Mouse (Mus musculus) E14TG2a.4 (cell line): Measurements from ENCODE around the gene Xrcc1.

Experiments used
- CTCF ChIP-seq: conservative IDR thresholded peaks from 2 replicates; pipeline ENCODE4 v1.5.1; 2014; ENCODE audit warnings: low read length
- NANOG ChIP-seq: IDR thresholded peaks from 2 replicates; pipeline ENCODE4 v1.6.1; 2014; ENCODE audit warnings: borderline replicate concordance, low read length, mixed read lengths
- POU5F1 ChIP-seq: IDR thresholded peaks from 2 replicates; pipeline ENCODE4 v1.6.1; 2014; ENCODE audit warnings: low read length, borderline replicate concordance

GRCm38 (mm10) chr7:24512355-24512754 is 33.7 kb upstream of the Xrcc1 start, which contains the start of gene AC161166.1:
- TF ChIP-seq CTCF (no peak), POU5F1 (no peak), NANOG (no peak)
